Mouse (Mus musculus) embryonic facial prominence, embryonic 11.5 days (tissue): ENCODE data around the gene Fam89b. TPM values are rescaled to one million over a fixed set of nuclear protein-coding genes. Genes with fewer than 3 reads are reported as not detected.
A peak's percentile ranks its signal among the peaks of the same experiment; 100 is the strongest.

Experiments
- ATAC-seq: fragments of 200-750 bp; cut with Nextera tagmentation; replicated peaks from 2 replicates; pipeline ENCODE4 v1.8.0; 2017; ENCODE audit warnings: low read depth; ENCODE audit not compliant: insufficient number of reproducible peaks, low FRiP score, low TSS enrichment
- DNase-seq: peaks from one replicate; pipeline ENCODE4 v3.0.0-alpha.2; 2015; ENCODE audit warnings: low spot score
- H3K27ac ChIP-seq: fragments of 300-500 bp; sonication (generic); replicated peaks from 2 replicates; pipeline ENCODE4 v1.5.1; 2014; ENCODE audit warnings: mild to moderate bottlenecking, low read depth, low read length, control low read depth
- H3K27me3 ChIP-seq: fragments of 300-500 bp; sonication (generic); 2 replicates; pipeline ENCODE4 v1.6.1; 2014; ENCODE audit warnings: mild to moderate bottlenecking, low read length, moderate library complexity, mixed read lengths; ENCODE audit not compliant: control insufficient read depth, insufficient read depth
- H3K36me3 ChIP-seq: fragments of 300-500 bp; sonication (generic); replicated peaks from 2 replicates; pipeline ENCODE4 v1.6.1; 2014; ENCODE audit warnings: low read depth, mild to moderate bottlenecking, low read length, moderate library complexity, mixed read lengths; ENCODE audit not compliant: control insufficient read depth, insufficient read depth
- H3K4me1 ChIP-seq: fragments of 300-500 bp; sonication (generic); 2 replicates; pipeline ENCODE4 v1.6.1; 2014; ENCODE audit warnings: low read length, mixed read lengths; ENCODE audit not compliant: control insufficient read depth, insufficient read depth
- H3K4me2 ChIP-seq: fragments of 300-500 bp; sonication (generic); 2 replicates; pipeline ENCODE4 v1.6.1; 2014; ENCODE audit warnings: low read depth, mild to moderate bottlenecking, control low read depth, low read length, moderate library complexity
- H3K4me3 ChIP-seq: fragments of 300-500 bp; sonication (generic); 2 replicates; pipeline ENCODE4 v1.5.1; 2014; ENCODE audit warnings: low read depth, low read length, control low read depth
- H3K9ac ChIP-seq: fragments of 300-500 bp; sonication (generic); replicated peaks from 2 replicates; pipeline ENCODE4 v1.6.1; 2014; ENCODE audit warnings: mild to moderate bottlenecking, control low read depth, low read length
- H3K9me3 ChIP-seq: fragments of 300-500 bp; sonication (generic); replicated peaks from 2 replicates; pipeline ENCODE4 v1.6.1; 2016; ENCODE audit warnings: mild to moderate bottlenecking, low read length, inconsistent platforms, mixed read lengths; ENCODE audit not compliant: control insufficient read depth
- WGBS: fragments of 180-500 bp; shearing (Covaris S2); extraction: QIAGEN DNeasy Blood & Tissue Kit; methylation state at CpG from one replicate; pipeline ENCODE4 v1.1.7; 2014; 5-methylcytosine and 5-hydroxymethylcytosine counted together
- polyA plus RNA-seq: library from polyadenylated mRNA; unstranded; fragments of >200 nt; fragmentation: Nextera tagmentation; extraction: Ambion mirVana; gene quantifications from 2 replicates; pipeline ENCODE4 v1.2.1, GENCODE M21; 2014

The Fam89b gene
- polyA plus RNA-seq, 1 experiment from 2014 or later = 137 TPM

DNA sequence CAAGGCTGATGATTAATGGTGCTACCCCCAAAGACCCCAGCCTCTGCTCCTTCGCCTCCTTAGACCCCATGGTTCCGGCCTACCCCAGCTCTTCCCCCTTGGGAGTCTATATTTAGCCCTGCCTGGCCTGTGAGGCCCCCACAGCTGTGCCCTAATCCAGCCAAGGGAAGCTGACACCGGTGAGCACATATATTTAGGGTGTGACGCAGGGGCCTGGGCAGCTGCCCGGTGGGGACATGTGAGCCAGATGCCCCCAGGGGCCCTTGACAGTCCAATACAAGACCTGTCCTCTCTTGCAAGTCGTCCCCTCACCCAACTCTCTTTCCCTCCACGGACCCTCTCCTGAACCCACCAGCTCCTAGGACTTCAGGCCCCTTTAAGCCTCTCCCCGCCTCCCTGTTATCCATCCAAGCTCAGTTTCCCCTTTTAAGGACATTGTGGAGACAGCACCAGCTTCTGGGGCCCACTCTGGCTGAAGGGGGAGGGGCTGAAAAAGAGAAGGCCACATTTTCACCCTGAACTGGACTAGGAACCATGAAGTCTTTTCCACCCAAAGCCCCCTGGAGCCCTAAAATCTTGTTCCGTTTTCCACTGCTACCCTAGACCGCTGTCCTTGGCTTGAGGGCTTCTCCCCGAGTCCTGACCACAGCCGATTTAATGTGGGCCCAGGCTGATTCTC lies 4.3 kb downstream of the Fam89b start:
- 70% methylated on average over 12 of the region's 12 CpGs for WGBS
- H3K9me3 ChIP-seq = no peaks in the 10 kb centered on the region
- H3K4me3 ChIP-seq = peak overlapping the region; percentile 31
- peaks cover 10% of the 10 kb centered on the region for H3K36me3 ChIP-seq
- peaks cover 6% of the 10 kb centered on the region for H3K4me1 ChIP-seq
- H3K27ac ChIP-seq = no peak overlapping the region
- H3K4me2 ChIP-seq = peak overlapping the region; percentile 67; the same call in 1 of the 2 replicates
- H3K27me3 ChIP-seq = no peaks in the 10 kb centered on the region
- no peak for ATAC-seq
- peak overlapping the region; percentile 53; the same call in 1 of the 2 replicates for H3K9ac ChIP-seq
- DNase-seq = no peak

DNA sequence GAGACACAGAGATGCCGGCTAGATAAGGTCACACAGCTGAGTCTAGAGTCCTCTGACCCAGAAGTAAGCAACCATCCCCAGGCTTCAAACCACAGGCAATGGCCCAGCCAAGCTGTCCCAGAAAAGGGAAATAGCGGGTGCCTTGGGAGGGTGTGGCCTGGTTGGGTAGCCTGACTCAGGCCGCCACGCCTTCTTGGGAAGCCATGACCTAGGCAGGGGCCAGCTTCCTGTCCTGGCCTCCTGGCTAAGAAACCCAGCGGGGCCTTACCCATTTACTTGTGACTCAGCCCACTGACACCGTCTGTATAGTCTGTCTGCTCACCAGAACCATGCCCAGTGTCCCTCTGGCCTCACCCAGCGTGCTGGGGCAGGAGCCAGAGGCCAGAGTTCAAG lies 4.9 kb downstream of the Fam89b start:
- 71% methylated on average over 7 of the region's 7 CpGs for WGBS
- Histone ChIP-seq H3K27me3 (no peaks in the 10 kb centered on the region), H3K27ac (no peak overlapping the region), H3K9ac (0 out of 2 replicates have a peak overlapping the region, but pooled peaks have one; percentile 14), H3K4me3 (no peak overlapping the region), H3K4me2 (peak overlapping the region; percentile 2; the same call in 1 of the 2 replicates), H3K4me1 (peaks cover 6% of the 10 kb centered on the region), H3K9me3 (no peaks in the 10 kb centered on the region), H3K36me3 (peaks cover 13% of the 10 kb centered on the region)
- no peak for ATAC-seq
- DNase-seq = no peak

DNA sequence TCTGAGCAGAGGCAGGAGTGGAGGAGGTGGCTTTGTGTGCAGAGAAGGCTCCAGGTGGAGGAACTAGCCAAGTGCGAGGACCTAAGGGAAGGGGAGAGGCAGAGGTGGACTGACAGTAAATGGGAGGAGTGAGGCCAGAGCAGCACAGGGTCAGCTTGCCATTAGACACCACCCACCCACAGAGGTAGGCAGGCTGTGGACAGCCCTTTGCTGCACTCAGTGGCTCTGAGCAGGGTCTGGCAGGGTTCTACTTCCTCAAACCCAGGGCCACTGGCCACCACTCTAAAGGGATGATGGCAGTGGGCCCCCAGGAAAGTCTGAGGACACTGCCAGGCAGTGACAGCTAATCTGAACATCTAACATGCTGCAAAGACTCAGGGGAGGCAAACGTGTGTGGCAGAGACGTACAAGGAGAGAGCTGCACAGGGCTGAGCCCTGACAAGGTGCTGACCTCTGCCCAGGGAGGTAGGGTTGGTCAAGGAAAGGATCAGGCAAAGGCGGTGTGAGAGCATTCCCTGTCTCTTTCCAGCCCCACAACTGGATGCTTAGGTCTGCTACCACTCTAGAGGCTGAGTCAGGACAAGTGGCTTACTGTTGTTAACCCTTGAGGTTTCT lies 5.4 kb downstream of the Fam89b start:
- H3K4me1 ChIP-seq = peaks cover 6% of the 10 kb centered on the region
- H3K36me3 ChIP-seq = peaks cover 13% of the 10 kb centered on the region
- peak overlapping the region; percentile 2; the same call in 1 of the 2 replicates for H3K4me2 ChIP-seq
- H3K9ac ChIP-seq = no peak overlapping the region
- DNase-seq = no peak
- H3K4me3 ChIP-seq = no peak overlapping the region
- H3K27ac ChIP-seq = no peak overlapping the region
- no peaks in the 10 kb centered on the region for H3K27me3 ChIP-seq
- no peaks in the 10 kb centered on the region for H3K9me3 ChIP-seq
- WGBS = 77% methylated on average over 4 of the region's 4 CpGs
- ATAC-seq = no peak

DNA sequence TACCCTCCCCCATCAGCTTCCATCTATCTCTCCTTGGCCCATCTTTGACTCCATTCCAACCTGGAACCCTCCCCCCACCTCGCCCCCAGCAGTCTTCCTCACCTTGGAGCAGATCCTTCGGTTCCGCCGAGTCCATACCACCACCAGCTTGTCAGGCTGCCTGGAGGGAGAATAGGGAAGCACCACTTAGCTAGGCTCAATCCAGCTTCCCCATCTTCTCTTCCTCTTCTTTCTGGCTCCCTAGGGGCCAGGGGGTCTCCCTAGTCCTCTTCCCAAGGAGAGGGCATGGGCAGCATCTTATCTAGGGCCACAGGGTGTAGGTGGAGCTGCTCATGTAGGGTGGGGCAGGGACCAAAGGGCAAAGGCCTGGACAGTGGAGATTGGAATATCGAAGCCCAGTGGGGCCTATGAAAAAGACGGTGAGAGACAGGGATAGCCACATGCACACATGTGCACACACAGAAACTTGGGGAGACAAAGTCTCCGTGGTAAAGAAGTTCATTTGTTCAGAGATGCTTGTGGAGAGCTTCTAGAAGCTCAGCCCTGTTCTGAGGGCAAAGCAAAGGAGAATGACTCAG lies 6.5 kb downstream of the Fam89b start:
- Histone ChIP-seq H3K27ac (no peak overlapping the region), H3K9me3 (no peaks in the 10 kb centered on the region), H3K9ac (no peak overlapping the region), H3K27me3 (no peaks in the 10 kb centered on the region), H3K4me3 (no peak overlapping the region), H3K4me2 (no peak overlapping the region), H3K36me3 (peaks cover 13% of the 10 kb centered on the region), H3K4me1 (peaks cover 6% of the 10 kb centered on the region)
- ATAC-seq (no peak), DNase-seq (no peak)
- 93% methylated on average over 7 of the region's 7 CpGs for WGBS

DNA sequence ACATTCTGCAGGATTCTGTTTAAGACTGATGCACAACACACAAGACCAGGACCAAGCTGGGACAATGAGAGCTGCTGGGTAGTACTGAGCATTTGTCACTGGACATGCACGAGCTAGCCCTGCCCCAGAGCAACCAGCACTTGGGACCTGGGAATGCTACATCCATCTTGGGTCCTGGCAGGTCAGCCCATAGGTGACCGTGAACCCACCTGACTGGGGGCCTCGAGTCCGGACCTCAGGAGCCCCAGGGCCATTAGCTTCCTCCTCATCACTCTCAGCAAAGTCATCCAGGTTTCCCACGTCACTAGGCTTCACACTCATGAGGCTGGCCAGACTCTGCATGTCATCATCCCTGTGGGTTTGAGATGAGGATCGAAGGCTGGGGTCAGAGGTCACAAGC lies 8.2 kb downstream of the Fam89b start:
- ATAC-seq (no peak), DNase-seq (no peak)
- no peak overlapping the region for H3K4me3 ChIP-seq
- H3K4me2 ChIP-seq = no peak overlapping the region
- no peak overlapping the region for H3K27ac ChIP-seq
- H3K27me3 ChIP-seq = no peaks in the 10 kb centered on the region
- H3K4me1 ChIP-seq = peaks cover 3% of the 10 kb centered on the region
- peaks cover 13% of the 10 kb centered on the region for H3K36me3 ChIP-seq
- no peak overlapping the region for H3K9ac ChIP-seq
- no peaks in the 10 kb centered on the region for H3K9me3 ChIP-seq
- WGBS = 86% methylated on average over 6 of the region's 6 CpGs

DNA sequence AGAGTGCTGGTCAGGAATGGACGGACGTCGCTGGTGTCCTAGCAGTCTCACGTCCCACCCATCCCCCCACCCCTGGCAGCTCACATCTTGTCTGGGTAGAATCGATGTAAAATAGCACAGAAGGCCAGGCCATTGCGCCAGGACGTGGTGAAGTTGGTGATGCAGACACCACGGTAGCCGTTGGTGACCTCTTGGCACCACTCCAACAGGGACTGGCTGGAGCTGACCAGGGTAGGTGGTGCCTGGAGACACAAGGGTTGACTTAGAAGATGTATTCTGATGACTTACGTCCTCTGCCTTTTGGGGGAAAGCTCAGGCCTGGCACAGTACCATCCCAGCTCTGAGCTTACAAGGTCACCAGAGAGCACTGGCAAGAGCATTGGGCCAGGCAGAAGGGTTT lies 12.5 kb downstream of the Fam89b start:
- H3K27ac ChIP-seq = no peak overlapping the region
- no peaks in the 10 kb centered on the region for H3K9me3 ChIP-seq
- DNase-seq (no peak), ATAC-seq (no peak)
- H3K27me3 ChIP-seq = no peaks in the 10 kb centered on the region
- WGBS = 66% methylated on average over 10 of the region's 10 CpGs
- H3K4me3 ChIP-seq = no peak overlapping the region
- H3K4me1 ChIP-seq = no peaks in the 10 kb centered on the region
- H3K4me2 ChIP-seq = no peak overlapping the region
- H3K9ac ChIP-seq = no peak overlapping the region
- peaks cover 10% of the 10 kb centered on the region for H3K36me3 ChIP-seq

DNA sequence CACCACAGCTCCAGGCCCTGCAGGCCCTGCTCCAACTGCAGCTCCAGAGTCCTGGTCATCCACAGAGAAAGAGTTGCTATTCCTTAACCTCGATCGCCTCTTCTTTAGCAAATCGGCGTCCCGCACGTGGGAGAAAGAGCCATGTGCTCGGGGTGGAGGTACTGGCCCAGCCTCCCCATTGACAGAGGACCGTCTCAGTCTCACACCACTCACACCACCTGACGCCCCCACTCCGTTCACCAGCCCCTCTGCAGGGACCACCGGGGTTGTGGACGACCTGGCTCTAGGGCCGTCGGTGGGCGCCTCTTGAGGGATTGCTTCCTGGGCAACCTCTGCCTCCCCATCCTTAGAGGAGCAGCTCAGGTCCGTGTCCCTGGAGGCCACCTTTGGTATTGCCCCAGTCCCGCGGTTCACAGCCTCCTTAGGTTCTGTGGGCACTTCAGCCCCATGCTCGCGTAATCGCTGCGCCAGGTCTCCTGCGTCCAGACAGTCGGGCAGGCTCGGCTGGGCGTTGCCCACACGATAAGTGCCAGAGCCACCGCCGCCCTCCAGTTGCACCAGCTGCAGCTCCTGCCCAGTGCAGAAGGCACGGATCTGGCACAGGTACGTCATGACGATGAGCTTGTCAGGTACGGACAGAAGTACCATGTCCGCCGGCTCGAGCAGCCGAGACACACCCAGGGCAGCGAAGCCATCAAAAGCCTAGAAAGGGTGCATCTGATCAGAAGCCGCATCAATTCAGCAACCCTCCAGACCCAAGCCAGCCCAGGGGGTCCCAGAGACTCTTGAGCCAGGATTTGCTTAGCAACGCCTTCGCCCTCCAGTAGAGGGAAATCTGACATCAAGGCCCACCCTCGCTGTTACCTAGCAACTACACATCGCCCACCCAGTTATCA lies 13.4 kb downstream of the Fam89b start:
- no peaks in the 10 kb centered on the region for H3K4me1 ChIP-seq
- no peaks in the 10 kb centered on the region for H3K27me3 ChIP-seq
- H3K36me3 ChIP-seq = peaks cover 5% of the 10 kb centered on the region
- WGBS = 22% methylated on average over 43 of the region's 43 CpGs
- peak overlapping the region; percentile 23; the same call in 1 of the 2 replicates for H3K4me2 ChIP-seq
- ATAC-seq = peak; percentile 49; the same call in 1 of the 2 replicates
- no peaks in the 10 kb centered on the region for H3K9me3 ChIP-seq
- H3K4me3 ChIP-seq = no peak overlapping the region
- peak; percentile 63 for DNase-seq
- no peak overlapping the region for H3K27ac ChIP-seq
- H3K9ac ChIP-seq = peak overlapping the region; percentile 28; the same call in 1 of the 2 replicates
